Mouse (Mus musculus) C2C12 (cell line): ENCODE data around the gene Ccser1.

Experiments used
- CEBPB ChIP-seq: IDR thresholded peaks from one replicate; pipeline ENCODE4 v1.6.1; 2011; ENCODE audit warnings: low read depth, mild to moderate bottlenecking, control low read depth, moderate library complexity
- CTCF ChIP-seq: IDR thresholded peaks from one replicate; pipeline ENCODE4 v1.5.1; 2011; ENCODE audit not compliant: control insufficient read depth, insufficient read depth, insufficient read length
- MAX ChIP-seq: IDR thresholded peaks from one replicate; pipeline ENCODE4 v1.6.1; 2011; ENCODE audit warnings: mild to moderate bottlenecking, control low read depth
- MYOD1 ChIP-seq: IDR thresholded peaks from one replicate; pipeline ENCODE4 v1.6.1; 2011; ENCODE audit warnings: low read depth; ENCODE audit not compliant: control insufficient read depth, insufficient read length
- MYOG ChIP-seq: IDR thresholded peaks from one replicate; pipeline ENCODE4 v1.6.1; 2011; ENCODE audit not compliant: control insufficient read depth, insufficient read length; ENCODE audit errors: extremely low read depth
- USF1 ChIP-seq: IDR thresholded peaks from one replicate; pipeline ENCODE4 v1.6.1; 2011; ENCODE audit warnings: low read depth, mild to moderate bottlenecking, control low read depth, moderate library complexity

- TF ChIP-seq USF1 (no peak), CTCF (no peak), MAX (no peak), MYOG (no peak), CEBPB (no peak), MYOD1 (no peak)
Observed at GRCm38 (mm10) chr6:61661414-61661813, 481.3 kb downstream of the Ccser1 start.
